Mouse (Mus musculus): ENCODE results near the gene Zfp87. TPM values are rescaled to one million over a fixed set of nuclear protein-coding genes. Genes with fewer than 3 reads are reported as not detected.

Gene Zfp87
- total RNA-seq (2021): 10 to 100 TPM; 22.3 to 23.4 TPM
- long read RNA-seq, experiment 1, transcript Zfp87-204 (4 exons, 2,656 nt): major isoform, 9 of 12 reads
- long read RNA-seq, experiment 1, partial matches to known transcripts: 3 of 12 reads
- long read RNA-seq, experiment 1, other reads (novel, unspliced or antisense): 0 of 12 reads
- long read RNA-seq, experiment 2, transcript Zfp87-204 (4 exons, 2,656 nt): major isoform, 15 of 21 reads
- long read RNA-seq, experiment 2, partial matches to known transcripts: 0 of 21 reads
- long read RNA-seq, experiment 2, other reads (novel, unspliced or antisense): 2 of 21 reads

- peak; percentile 88 to 95 for DNase-seq (ENCODE audit: low spot score in 2 of 2)
Observed at GRCm38 (mm10) chr13:67525753-67526410, at the start of gene Zfp87, which contains the start of gene Gm26965. TSS of gene Zfp87 (minus strand) at chr13:67526177. TSS of gene Gm26965 (minus strand) at chr13:67526151.

DNA sequence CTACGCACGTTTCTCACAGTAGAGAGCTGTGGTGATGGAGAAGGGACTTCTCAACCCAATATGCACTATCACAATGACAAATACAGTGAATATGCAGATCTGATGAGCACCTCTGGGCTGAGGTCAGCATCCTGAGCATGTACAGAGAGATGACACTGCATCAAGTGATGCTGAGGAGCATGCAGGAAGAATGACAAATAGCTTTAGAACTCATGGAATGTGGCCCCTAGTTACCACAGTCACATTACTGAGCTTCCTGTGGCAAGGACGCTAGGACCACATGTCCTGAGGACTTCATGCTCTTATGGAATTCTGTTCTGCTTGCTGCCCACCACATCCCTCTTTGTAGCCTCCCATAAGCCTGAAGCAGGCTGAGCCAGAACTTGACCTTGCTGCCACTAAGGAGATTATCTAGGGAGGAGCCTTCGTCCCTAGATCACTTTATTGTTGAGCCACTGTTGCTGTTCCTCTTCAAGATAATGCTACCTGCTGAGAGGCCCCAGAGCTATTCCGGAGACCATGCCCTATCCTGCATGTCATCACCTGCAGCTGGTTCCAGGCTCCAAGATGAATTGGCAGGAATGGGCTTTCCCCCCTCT, 46.7 kb upstream of the Zfp87 start:
- no peak for DNase-seq (ENCODE audit: low spot score in 2 of 2)

GRCm38 (mm10) chr13:67553730-67554129, 27.8 kb upstream of the Zfp87 start, which contains the start of gene Zfp748:
TSS of gene Zfp748 (minus strand) at chr13:67553830.
- DNase-seq (ENCODE audit: low spot score in 2 of 2): no peak

- peak; percentile 81 to 92 for DNase-seq (ENCODE audit: low spot score in 2 of 2)
Observed at GRCm38 (mm10) chr13:67552505-67553346, 26.7 kb upstream of the Zfp87 start.

DNA sequence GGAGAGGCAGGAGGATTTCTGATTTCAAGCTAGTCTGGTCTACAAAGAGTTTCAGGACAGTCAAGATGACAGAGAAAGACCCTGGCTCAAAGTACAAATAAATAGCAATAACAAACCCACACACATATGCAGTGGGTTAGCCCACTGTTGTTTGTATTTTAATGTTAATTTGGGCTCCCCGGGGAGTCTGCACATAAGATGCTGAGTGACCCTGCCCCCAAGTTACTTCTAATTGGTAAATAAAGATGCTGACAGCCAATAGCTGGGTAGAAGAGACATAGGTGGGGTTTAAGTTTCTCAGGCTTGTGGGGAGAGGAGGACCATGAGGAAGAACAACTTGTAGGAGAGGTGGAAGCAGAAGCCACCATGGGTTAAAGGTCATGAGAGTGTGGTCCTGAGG, 20.0 kb upstream of the Zfp87 start:
- no peak for DNase-seq (ENCODE audit: low spot score in 2 of 2)

DNA sequence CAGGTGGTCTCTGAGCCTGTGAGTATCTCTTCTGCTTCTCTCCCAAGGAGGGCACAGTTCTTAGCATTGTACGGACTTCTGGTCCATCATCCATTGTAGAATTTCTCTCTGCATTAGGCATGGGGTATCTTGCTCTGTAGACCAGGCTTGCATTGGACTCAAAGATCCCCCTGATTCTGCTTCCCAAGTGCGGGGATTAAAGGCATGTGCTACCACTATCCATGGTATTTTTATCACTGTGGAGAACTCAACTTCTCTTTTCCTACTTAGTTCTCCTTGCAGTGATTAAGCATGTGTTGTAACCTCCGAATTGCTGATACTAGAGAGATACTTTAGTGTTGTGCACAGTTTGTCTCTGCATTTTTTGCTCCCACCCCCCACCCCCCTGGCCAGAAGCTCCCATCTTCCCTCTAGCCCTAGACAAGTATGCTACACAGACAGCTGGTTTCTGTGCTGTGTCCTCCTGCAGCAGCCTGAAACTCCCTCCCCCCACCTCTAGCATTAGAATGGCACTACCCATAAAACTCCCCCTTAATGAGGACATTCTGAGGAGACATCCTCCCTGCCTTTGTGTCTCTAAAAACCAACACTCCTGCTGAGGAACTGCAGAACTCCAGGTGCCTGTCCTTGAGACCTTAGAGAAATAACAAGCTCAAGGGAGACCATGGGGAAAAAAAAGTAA, 1.2 kb upstream of the Zfp87 start:
- no peak for DNase-seq (ENCODE audit: low spot score in 2 of 2)

GRCm38 (mm10) chr13:67500908-67501307, 25.1 kb downstream of the Zfp87 start:
- no peak for DNase-seq (ENCODE audit: low spot score in 2 of 2)

DNA sequence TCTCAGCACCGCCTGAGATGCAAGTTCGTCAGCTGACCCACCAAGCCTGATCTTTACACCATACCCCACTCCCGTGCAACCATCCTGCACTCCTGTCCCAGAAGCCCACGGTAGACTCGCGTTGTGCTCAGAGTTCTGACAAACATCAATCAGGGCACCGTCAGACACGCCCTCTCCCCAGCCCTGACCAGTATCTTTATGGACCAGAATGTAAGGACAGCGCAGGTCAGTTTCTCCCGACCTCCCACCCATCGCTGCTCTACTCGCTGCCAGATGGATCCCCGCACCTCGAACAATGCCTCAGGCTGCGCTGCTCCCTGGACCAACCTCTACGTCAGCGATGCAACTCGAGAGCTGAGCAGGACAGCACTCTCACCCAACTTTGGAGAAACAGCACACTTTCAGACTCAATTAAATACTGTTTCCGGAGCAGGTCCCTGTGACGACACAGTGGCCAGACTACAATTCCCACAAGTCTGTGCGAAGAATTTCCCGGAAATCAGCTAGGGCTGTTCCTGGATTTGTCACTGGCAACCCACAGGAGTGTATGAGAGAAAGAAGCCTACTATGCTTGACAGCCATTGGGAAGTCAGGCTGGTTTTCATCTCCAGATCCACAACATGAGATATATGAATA, 25.8 kb downstream of the Zfp87 start, which contains the start of gene Zfp58:
Gene Zfp58 (minus strand): TSS at position 472 of the 636 bp plus-strand sequence.
- peak; percentile 76 to 93 for DNase-seq (ENCODE audit: low spot score in 2 of 2)

DNA sequence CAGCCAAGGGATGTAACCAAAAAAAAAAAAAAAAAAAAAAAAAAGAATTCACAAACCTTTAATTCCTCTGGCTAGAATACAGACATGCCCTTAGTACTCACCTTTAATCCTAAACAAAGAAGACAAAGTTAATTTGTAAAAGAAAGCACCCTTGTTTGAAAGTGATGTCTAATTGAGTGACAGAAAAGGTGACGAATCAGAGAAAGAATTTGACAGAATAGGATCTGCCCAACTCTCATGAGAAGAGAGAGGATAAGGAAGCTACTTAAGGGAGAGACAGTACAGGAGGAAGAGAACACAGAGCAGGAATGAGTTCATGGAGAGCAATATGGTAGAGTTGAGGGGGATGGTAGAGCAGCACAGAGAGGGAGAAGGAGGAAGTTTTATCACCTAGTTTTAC, 30.3 kb downstream of the Zfp87 start:
- no peak for DNase-seq (ENCODE audit: low spot score in 2 of 2)

DNA sequence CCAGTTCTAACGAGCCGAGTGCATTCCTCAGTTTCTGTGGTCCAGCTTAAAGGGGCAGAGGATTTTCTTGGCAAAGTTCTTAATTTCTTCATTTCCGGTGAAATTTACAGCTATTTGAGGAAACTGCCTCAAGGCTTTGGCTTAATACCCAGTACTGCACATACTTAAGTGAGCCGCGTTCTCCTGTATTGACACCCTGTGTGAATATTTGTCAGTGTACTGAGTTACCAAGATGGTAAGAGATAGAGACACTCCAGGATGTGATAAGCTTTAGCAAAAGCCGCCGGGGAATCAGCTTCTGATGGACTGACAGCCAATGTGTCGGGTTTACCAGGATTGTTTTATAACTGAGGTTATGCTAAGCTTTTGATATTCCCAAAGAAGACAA, 41.6 kb downstream of the Zfp87 start:
- no peak for DNase-seq (ENCODE audit: low spot score in 2 of 2)

- peak; percentile 83 to 94 for DNase-seq (ENCODE audit: low spot score in 2 of 2)
Observed at GRCm38 (mm10) chr13:67483625-67484423, 42.2 kb downstream of the Zfp87 start, which contains the start of gene Zfp874b. TSS of gene Zfp874b (minus strand) at chr13:67484258.

DNA sequence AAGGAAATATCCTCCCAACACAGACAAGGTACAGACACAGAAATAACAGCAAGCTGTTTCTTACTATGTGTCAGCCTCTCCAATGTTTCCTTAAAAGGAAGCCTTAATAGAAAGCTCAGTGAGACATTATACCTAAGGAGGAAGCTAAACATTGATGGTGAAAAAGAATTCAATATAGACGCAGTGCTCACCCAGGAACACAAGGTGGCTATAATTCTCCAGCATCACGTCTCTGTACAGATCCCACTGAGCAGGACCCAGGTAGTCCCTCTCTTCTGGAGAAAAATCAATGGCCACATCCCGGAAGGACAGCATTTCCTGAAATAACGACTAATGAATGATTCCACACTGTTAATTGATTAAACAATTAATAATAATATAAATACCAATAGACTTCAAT, 44.4 kb downstream of the Zfp87 start:
- no peak for DNase-seq (ENCODE audit: low spot score in 2 of 2)

GRCm38 (mm10) chr13:67469274-67469673, 56.7 kb downstream of the Zfp87 start:
- DNase-seq (ENCODE audit: low spot score in 2 of 2): no peak

Other genes with a start within 250 kb of the Zfp87 start
- 10 to 100 TPM; 18.4 to 20.1 TPM for gene Zfp458, start 247.7 kb downstream of the Zfp87 start, total RNA-seq (2021)
- gene Zfp457, start 219.7 kb downstream of the Zfp87 start, total RNA-seq (2021): 1 to 10 TPM; 5.4 to 6.3 TPM
- gene Zfp595, start 193.6 kb downstream of the Zfp87 start, total RNA-seq (2021): 1 to 10 TPM; 3.0 to 3.2 TPM
- gene Gm28044, start 165.6 kb downstream of the Zfp87 start, total RNA-seq (2021): not detected
- 1 to 10 TPM in 1 of 2 experiments, under 1 TPM in 1; 0.90 to 1.0 TPM for gene Zfp953, start 165.6 kb downstream of the Zfp87 start, total RNA-seq (2021)
- under 1 TPM in 1 of 2 experiments, not detected in 1; 0.64 TPM for gene Gm28041, start 150.4 kb downstream of the Zfp87 start, total RNA-seq (2021)
- 1 to 10 TPM in 1 of 2 experiments, under 1 TPM in 1; 0.60 to 1.0 TPM for gene Zfp456, start 150.4 kb downstream of the Zfp87 start, total RNA-seq (2021)
- gene Zfp429, start 126.4 kb downstream of the Zfp87 start, total RNA-seq (2021): 1 to 10 TPM; 1.1 to 2.1 TPM
- gene Zfp459, start 104.8 kb downstream of the Zfp87 start, total RNA-seq (2021): 1 to 10 TPM; 1.8 to 2.1 TPM
- 10 to 100 TPM; 11.5 to 11.7 TPM for gene Zfp874a, start 74.6 kb downstream of the Zfp87 start, total RNA-seq (2021)
- 10 to 100 TPM; 13.1 to 16.3 TPM for gene Zfp874b, start 41.9 kb downstream of the Zfp87 start, total RNA-seq (2021)
- gene Zfp58, start 25.6 kb downstream of the Zfp87 start, total RNA-seq (2021): 1 to 10 TPM; 8.2 to 8.8 TPM
- not detected for gene Gm26965, start within 50 bp of the Zfp87 start, total RNA-seq (2021)
- 1 to 10 TPM; 8.8 TPM for gene Zfp748, start 27.7 kb upstream of the Zfp87 start, total RNA-seq (2021)
- 1 to 10 TPM; 7.7 to 8.8 TPM for gene Zfp729b, start 83.5 kb upstream of the Zfp87 start, total RNA-seq (2021)
- gene Gm49345, start 111.6 kb upstream of the Zfp87 start, total RNA-seq (2021): 1 to 10 TPM; 1.3 to 1.5 TPM
- gene Zfp729a, start 111.6 kb upstream of the Zfp87 start, total RNA-seq (2021): 10 to 100 TPM in 1 of 2 experiments, 1 to 10 TPM in 1; 9.8 to 10.4 TPM
- gene Zfp738, start 160.9 kb upstream of the Zfp87 start, total RNA-seq (2021): 10 to 100 TPM; 23.7 to 24.0 TPM
- 10 to 100 TPM; 13.5 to 15.1 TPM for gene Zfp65, start 203.0 kb upstream of the Zfp87 start, total RNA-seq (2021)
- gene Zfp85, start 229.1 kb upstream of the Zfp87 start, total RNA-seq (2021): 1 to 10 TPM; 5.7 to 6.9 TPM